Mouse (Mus musculus): Measurements from ENCODE around the gene Pim2.

DNA sequence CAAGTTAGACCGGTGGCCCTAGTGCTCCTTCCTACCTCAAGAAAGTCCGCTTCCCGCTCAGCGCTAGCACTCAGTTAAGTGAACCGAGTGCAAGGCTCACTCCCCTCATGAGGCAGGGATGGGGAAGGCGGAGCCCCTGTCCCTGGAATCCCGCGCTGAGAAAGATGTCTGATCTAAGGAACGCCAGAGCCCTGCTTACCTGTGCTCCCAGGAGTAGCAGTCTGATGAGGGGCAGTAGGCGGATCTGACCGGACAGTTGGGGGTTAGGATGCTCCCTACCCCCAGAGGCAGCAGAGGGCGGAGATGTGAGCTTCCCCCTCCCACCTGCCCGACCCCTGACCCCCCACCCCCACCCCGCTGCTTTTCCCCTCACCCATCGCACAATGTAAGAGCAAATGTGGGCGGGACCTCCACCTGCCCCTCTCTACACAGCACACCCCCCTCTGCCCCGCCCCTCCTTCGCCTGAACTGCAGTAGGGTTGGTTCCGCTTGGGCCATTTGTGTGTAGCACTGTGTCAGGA lies 50.3 kb downstream of the Pim2 start, which contains the start of gene Eras:
- TF ChIP-seq POLR2A (IDR thresholded peaks at IDR 0.05; ENCODE audit: low read depth, low read length), result no peak
- no peak for TF ChIP-seq CTCF (IDR thresholded peaks at IDR 0.05; ENCODE audit: extremely low read depth, insufficient read length, insufficient replicate concordance, low read depth, low read length)

All from small intestine, adult 2 months (tissue).